ENCODE assay signal across 14 mouse cellular contexts in genomic region chr9:69577661-69578405, GRCm38 (mm10).
"Had no signal": no experiment of that assay in that cellular context is flagged by ENCODE, and none has a peak within 500 bp of the region (broad histone marks: within the 10 kb centered on the region; RNA-seq: fewer than 3 reads in every experiment).

No protein-coding gene starts in this region.

- DNase-seq: gastrocnemius, adult 2 months; gastrocnemius, postnatal 10 days; gastrocnemius, postnatal 25 days; heart, adult 2 months; heart, postnatal 10 days; heart, postnatal 4 days; kidney, adult 18-20 months; kidney, adult 8-10 months; kidney, postnatal 10 days; kidney, postnatal 36 days; layer of hippocampus, adult 9-11 months; liver; liver, embryonic 13.5 days; liver, postnatal 0 days had no signal
